Mouse (Mus musculus) left cerebral cortex, adult 8-10 months (tissue): ENCODE results near the gene Mypop. TPM values are rescaled to one million over a fixed set of nuclear protein-coding genes. Genes with fewer than 3 reads are reported as not detected.

Experiments used
- DNase-seq, 2 experiments: peaks; one replicate each; pipeline ENCODE4 v3.0.0; 2022; ENCODE audit warnings: low spot score in 2 of 2
- total RNA-seq, 4 experiments: library from RNA; stranded (reverse); gene quantifications; 2 replicates each; pipeline ENCODE4 v1.2.4; 2022

The Mypop gene
- total RNA-seq, 4 experiments from 2014 or later: 54.2 to 60.5 (median 57.6) TPM

GRCm38 (mm10) chr7:19016042-19016441, 25.0 kb downstream of the Mypop start:
- DNase-seq: no peak

GRCm38 (mm10) chr7:19017909-19018308, 26.9 kb downstream of the Mypop start:
- no peak for DNase-seq

- no peak for DNase-seq
Measured at GRCm38 (mm10) chr7:19021048-19021447, 30.0 kb downstream of the Mypop start.

GRCm38 (mm10) chr7:19022189-19022958, 31.3 kb downstream of the Mypop start:
- no peak for DNase-seq

GRCm38 (mm10) chr7:19023357-19023814, 32.3 kb downstream of the Mypop start, which contains the start of gene Foxa3:
Foxa3 (minus strand) TSS chr7:19023538.
- peak in 1 of 2 experiments; percentile 54 for DNase-seq

- DNase-seq: peak; percentile 81 to 94
Measured at GRCm38 (mm10) chr7:19024096-19024506, 33.1 kb downstream of the Mypop start, which contains the start of gene Sympk. Sympk (plus strand) TSS chr7:19024377.

GRCm38 (mm10) chr7:19024581-19025255, 33.7 kb downstream of the Mypop start:
- no peak for DNase-seq

GRCm38 (mm10) chr7:19028067-19028466, 37.0 kb downstream of the Mypop start:
- no peak for DNase-seq

- no peak for DNase-seq
Measured at GRCm38 (mm10) chr7:19029084-19029653, 38.1 kb downstream of the Mypop start.

- DNase-seq: no peak
Measured at GRCm38 (mm10) chr7:19031641-19032040, 40.6 kb downstream of the Mypop start.

- no peak for DNase-seq
Measured at GRCm38 (mm10) chr7:19044616-19045015, 53.6 kb downstream of the Mypop start.

- DNase-seq: no peak
Measured at GRCm38 (mm10) chr7:19046286-19047069, 55.4 kb downstream of the Mypop start.

GRCm38 (mm10) chr7:19048006-19048527, 57.0 kb downstream of the Mypop start:
- no peak for DNase-seq

GRCm38 (mm10) chr7:19049252-19049651, 58.2 kb downstream of the Mypop start:
- DNase-seq: no peak

GRCm38 (mm10) chr7:19050172-19050571, 59.1 kb downstream of the Mypop start:
- DNase-seq: peak in 1 of 2 experiments; percentile 60

- no peak for DNase-seq
Measured at GRCm38 (mm10) chr7:19051161-19051560, 60.1 kb downstream of the Mypop start.

Other genes starting within 250 kb of the Mypop start
- gene Psg19, start 192.7 kb upstream of the Mypop start, total RNA-seq: not detected
- gene Psg17, start 169.6 kb upstream of the Mypop start, total RNA-seq: not detected
- 1 to 10 TPM; 1.5 to 2.2 (median 1.9) TPM for gene Mill2, start 151.3 kb upstream of the Mypop start, total RNA-seq
- 10 to 100 TPM in 3 of 4 experiments, 1 to 10 TPM in 1; 9.4 to 15.3 (median 12.8) TPM for gene Pglyrp1, start 119.9 kb upstream of the Mypop start, total RNA-seq
- gene Ccdc61, start 80.8 kb upstream of the Mypop start, total RNA-seq: 10 to 100 TPM; 11.5 to 12.8 (median 12.2) TPM
- gene Nova2, start 65.4 kb upstream of the Mypop start, total RNA-seq: 10 to 100 TPM; 67.1 to 75.1 (median 69.9) TPM
- 1 to 10 TPM in 2 of 4 experiments, under 1 TPM in 2; 0.53 to 1.3 (median 1.0) TPM for gene Nanos2, start 3.8 kb upstream of the Mypop start, total RNA-seq
- 10 to 100 TPM; 51.2 to 54.1 (median 53.2) TPM for gene Irf2bp1, start 12.8 kb downstream of the Mypop start, total RNA-seq
- not detected for gene Foxa3, start 32.3 kb downstream of the Mypop start, total RNA-seq
- 100 to 1,000 TPM; 104 to 113 (median 111) TPM for gene Sympk, start 33.1 kb downstream of the Mypop start, total RNA-seq
- gene Rsph6a, start 63.4 kb downstream of the Mypop start, total RNA-seq: under 1 TPM in 3 of 4 experiments, not detected in 1; 0.24 to 0.79 (median 0.32) TPM
- 100 to 1,000 TPM; 139 to 148 (median 143) TPM for gene Dmwd, start 85.0 kb downstream of the Mypop start, total RNA-seq
- 10 to 100 TPM; 25.0 to 39.7 (median 31.6) TPM for gene Dmpk, start 92.6 kb downstream of the Mypop start, total RNA-seq
- 1 to 10 TPM; 2.0 to 2.5 (median 2.3) TPM for gene Six5, start 103.3 kb downstream of the Mypop start, total RNA-seq
- gene Gm4969, start 127.1 kb downstream of the Mypop start, total RNA-seq: under 1 TPM in 3 of 4 experiments, not detected in 1; 0.37 to 0.68 (median 0.48) TPM
- gene Fbxo46, start 128.6 kb downstream of the Mypop start, total RNA-seq: 10 to 100 TPM; 13.2 to 15.7 (median 14.2) TPM
- 10 to 100 TPM; 16.5 to 19.2 (median 18.6) TPM for gene Qpctl, start 158.0 kb downstream of the Mypop start, total RNA-seq
- 10 to 100 TPM; 73.5 to 79.4 (median 76.1) TPM for gene Snrpd2, start 158.5 kb downstream of the Mypop start, total RNA-seq
- gene Gipr, start 174.9 kb downstream of the Mypop start, total RNA-seq: 1 to 10 TPM; 1.2 to 2.5 (median 1.5) TPM
- 100 to 1,000 TPM; 159 to 188 (median 167) TPM for gene Eml2, start 185.2 kb downstream of the Mypop start, total RNA-seq
- gene Gpr4, start 221.3 kb downstream of the Mypop start, total RNA-seq: 1 to 10 TPM; 2.2 to 2.7 (median 2.5) TPM
- 10 to 100 TPM; 40.2 to 46.7 (median 43.1) TPM for gene Opa3, start 237.1 kb downstream of the Mypop start, total RNA-seq